Mouse (Mus musculus) brain, embryonic 18.5 days (tissue): ENCODE measurements around the gene Nme9.

Source experiments
- DNase-seq: peaks from one replicate; pipeline ENCODE4 v3.0.0-alpha.2; 2012; ENCODE audit warnings: low read depth, low spot score

The Nme9 gene

DNA sequence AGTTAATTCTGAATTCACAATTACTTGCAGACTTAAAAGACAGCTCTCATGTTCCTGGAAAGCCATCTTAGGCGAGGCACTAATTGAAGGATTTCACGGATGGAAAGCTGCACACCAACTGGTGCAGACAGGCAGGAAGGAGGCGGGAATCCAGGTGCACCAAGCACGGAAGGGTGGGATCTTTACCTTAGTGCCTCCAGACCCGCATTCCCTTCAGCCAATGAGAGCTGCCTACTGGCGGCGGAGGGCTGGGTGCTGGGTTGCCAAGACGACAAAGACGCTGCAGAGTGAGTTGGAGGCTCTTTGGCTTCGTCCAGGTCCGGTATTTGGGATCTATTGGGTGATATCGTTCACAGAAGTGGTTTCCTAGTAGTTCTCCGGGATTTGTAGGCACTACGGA is at the start of gene Nme9:
TSS of gene Nme9 (plus strand) at position 315 of the 400 bp plus-strand sequence.
- no peak for DNase-seq

DNA sequence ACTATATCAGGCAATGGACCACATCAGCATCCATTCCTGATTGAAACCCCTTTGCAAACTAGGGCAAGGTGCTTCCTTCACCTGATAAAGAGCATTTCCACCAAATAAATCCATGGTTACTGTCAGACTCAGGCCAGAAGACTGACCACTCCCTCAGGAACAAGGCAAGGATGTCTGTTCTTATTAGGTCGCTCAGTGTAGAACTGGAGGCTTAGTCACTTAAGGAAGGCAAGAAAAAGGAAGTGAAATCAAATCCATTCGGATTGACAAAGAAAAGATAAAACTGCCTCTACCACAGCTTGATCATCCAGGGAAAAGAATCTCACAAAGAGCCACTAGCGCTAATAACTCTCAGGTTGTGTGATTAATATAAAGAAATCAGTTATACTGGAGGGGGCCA is 42.0 kb upstream of the Nme9 start:
- DNase-seq, result no peak

DNA sequence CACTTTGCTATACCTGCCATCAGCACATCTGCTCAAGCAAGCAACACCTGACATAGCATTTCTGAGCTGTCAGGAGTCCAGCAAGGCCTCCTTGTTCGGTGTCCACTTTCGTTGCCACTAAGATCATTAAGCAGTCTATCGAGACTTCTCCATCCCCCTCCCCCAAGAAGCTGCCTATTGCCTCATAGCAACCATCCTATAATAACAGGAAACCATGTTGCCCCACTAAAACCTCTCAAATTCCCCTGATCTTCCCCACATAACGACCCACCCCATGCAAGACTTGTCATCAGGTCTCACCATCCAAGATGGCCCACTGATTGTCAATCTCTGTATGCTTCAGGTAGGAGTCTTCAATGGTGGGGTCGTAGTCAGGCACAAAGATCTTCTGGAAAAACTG is 40.2 kb upstream of the Nme9 start:
- no peak for DNase-seq

DNA sequence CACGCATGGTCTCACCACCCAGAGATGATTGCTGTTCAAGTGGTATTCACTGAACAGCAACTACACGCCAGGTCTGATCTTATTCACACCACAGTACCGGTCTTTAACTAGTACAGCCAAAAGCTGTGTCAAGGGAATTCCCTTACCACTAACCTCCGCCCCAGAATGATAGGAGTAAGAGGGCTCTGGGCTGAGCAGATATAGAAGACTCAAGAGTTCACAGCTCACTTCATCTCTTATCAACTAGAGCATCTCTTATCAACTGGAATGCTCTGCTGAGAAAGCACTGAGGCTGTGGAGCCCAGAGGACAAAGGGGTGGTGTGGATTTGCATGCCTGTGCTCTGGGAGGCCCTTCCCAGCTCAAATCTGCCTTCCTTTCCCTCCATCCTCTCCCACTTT is 39.5 kb upstream of the Nme9 start:
- no peak for DNase-seq

DNA sequence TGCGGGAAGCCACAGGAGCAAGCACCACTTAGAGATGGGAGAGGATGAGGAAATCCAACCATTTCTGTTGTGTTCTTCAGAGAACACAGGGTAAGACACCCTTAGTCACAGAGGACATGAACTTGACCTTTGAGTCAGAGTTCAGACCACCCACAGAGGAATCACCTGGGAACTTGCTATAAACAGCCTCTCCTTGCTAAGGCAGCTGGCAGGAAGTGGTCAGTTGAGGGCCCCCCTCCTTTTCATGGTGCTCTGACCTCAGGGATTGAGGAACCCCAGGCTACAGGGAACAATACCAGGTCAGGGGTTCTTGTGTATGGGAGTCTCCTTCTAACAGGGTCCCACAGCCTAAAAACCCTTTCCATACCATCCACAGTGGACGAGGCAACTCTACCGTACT is 34.5 kb upstream of the Nme9 start:
- DNase-seq, result no peak

DNA sequence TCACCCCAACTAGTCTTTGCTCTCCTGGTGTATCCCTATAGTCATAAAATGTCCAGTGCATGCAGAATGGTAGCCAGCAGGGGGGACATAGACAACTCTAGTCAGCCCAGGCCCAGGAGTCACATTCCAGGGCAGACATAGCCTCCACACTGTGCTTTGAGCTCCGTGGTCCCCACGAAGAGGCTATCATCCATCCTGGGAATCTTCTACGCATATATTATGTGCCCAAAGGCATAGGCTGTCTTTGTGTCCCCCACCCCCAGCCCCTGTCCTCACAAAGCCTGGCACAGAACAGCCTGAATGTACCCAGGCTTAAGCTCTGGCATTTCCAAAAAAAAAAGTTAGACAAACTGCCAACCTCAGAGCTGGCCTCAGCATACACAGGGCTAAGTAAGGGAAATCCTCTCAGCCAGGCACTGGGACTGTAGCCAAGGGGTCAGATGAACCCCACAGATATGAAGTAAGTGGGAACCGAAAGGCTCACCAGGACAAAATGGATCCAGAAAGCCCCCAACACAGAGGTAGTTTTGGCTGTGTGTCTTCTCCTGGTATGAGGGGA is 33.9 kb upstream of the Nme9 start:
- no peak for DNase-seq

DNA sequence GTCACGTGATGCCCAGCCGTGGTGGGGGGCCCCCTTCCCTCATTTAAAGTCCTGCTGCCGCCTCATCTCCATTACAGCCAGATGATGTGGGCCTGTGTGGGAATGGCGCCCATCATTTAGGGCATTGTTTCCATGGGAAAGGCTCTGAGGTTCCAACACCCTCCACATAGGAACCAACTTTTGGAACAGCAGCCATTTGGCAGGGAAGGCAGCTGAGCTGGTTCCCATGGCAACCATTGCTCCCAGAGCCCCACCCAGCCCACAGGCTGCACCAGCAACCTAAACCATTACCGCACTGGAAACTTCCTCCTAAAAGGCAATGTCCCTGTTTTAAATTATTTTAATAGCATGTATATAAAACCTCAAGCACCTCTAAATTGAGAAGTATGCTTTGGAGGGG is 32.9 kb upstream of the Nme9 start:
- DNase-seq, result no peak

DNA sequence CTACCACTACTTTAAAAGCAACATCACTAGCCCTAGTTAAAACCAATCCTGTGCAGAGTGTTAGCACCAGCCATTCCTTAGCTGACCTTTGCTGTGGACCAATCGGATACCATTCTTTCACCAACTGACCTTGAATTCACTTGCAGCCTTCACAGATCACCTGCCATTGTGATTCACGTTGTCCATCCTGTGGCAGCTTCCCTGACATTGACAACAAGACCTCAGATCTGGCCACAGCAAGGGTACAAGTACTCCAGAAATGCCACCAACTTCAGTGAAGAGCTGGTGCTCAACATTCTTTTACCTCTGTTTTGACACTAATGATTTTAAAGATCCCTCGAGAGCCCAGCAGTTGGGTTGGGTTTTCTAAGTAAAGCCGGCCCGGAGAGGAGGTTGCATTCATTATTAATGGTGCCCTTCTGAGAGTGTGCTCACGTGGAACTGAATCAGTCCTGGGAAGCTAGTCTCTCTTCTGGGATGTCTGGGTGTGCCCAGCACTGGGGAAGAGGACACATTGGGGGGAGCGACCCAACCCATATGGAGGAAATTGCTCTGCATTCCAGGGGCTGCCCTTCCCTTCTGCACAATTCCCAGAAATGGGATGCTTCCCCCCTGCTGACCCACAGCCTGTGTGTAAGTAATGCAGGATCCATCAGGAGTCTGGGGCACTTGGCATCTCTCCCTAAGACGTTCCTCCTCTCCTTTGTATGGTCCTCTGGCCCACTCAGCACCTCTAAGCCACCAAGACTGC is 31.1 kb upstream of the Nme9 start:
- no peak for DNase-seq

DNA sequence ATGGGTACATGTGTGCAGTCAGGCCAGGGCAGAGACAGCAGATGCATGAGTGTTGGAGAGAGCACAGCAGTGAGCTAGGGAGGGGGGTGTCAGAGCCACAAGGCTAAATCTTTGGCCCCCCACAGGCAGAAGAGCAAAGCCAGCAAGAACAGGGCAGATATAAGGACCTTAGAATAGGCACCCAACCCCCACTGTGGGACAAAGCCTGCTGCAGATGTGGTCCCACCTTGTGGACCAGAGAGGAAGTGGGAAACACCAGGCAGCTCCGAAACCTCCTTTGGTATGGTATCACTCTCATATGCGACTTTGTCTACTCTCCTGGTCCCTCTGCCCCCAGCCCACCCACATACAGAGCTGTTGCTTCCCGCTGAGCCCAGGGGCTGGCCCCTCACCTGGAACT is 29.4 kb upstream of the Nme9 start:
- no peak for DNase-seq

DNA sequence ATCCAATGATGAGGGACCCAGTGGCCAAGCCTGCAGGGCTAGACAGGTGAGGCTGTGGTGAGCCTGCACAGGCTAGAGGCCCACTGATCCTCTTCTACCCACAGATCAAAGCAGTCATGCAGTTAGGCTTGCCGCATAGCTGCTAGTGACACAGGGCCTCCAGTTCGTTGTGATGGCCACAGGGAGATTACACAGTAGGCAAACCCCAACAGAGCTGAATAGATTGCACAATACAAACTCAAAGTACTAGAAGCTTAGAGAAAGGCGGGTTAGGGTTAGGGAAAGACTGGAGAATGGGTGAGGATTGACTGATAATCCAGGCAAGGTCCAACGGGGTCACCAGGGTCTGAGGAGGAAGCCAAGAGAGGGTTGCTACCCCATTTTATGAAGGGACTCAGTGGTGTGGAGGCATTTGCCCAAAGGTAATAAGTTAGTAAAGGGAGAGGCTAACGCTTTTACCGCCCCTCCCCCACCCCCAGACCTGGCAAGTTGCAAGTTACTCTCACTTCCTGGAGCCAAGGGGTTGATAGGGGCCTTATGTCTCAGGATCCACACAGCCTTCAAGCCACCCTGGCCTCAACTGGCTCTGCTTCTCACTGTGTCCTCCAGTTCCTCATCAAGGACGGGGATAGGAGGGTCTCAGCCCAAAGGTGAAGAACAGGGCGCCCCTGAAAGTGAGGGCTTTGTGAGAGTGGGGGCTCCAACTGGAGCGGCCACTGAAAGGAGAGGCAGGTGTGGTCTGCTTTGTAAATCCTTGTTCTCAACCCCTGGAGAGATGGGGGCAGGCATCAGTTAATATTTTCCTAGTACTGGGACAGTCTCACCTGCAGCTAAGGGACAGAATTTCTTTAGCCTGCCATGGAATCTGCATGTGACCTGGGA is 27.3 kb upstream of the Nme9 start:
- no peak for DNase-seq

DNA sequence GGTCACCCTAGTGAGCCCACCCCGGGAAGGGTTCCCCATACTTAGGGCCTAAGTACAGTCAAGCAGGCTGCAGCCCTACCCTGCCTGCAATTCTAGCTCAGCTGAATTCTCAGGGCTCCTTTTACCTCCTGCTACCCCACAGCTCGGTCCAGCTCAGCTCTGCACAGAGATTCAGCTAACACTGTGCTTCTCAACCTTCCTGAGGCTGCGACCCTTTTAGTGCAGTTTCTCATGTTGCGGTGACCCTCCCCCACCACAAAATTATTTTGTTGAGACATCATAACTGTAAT is 26.8 kb upstream of the Nme9 start:
- no peak for DNase-seq

DNA sequence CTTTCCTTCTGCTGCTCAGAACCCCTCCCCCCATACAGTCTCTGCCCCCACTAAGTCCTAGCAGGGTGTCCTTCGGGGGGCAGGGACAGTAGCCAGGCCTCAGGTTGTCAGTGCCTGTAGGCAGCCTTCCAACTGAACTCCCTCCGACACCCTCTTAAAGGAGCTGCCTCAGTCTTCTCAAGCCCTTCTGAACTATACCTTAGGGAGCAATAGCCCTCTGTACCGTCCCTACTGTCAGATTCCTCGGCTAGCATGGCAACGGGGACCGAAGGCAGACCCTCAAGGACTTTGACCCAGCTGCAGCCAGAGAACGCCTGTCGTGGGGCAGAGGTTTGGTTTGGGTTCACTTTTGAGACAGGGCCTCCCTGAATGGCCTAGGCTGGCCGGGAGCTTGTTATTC is 26.0 kb upstream of the Nme9 start:
- DNase-seq, result no peak

DNA sequence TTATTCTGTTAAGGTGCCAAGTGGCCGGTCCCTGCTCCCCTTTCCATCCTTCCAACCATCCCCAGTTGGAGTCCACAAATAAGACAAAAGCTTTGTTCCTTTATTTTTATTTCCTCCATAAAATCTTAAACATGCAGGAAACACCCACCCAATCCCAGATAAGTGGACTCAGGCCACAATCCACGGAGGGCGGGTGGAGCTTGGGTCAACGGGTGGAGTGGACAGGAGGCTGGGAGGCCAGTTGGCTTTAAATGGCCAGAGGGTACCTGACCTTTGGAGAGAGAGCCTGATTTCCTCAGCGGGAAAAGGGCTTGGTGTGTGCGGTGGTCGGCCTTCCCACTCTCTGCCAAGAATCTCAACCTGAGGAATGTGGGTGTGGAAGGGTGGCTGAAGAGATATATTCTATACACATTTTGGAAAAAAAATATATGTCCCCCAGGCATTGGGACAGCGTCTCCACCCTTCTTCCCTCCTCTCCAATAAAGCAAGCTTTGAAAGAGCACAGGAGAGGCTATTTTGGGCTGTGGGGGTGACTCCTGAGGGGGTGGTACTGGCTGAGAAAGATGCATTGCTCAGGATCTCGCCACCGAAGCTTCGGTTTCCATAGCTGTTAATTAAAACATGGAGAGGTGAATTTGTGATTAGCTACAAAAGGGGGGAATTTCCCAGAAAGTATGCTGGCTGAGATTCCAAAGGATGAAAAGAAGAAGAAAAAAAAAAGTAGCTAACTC is 22.5 kb upstream of the Nme9 start:
- DNase-seq, result no peak

DNA sequence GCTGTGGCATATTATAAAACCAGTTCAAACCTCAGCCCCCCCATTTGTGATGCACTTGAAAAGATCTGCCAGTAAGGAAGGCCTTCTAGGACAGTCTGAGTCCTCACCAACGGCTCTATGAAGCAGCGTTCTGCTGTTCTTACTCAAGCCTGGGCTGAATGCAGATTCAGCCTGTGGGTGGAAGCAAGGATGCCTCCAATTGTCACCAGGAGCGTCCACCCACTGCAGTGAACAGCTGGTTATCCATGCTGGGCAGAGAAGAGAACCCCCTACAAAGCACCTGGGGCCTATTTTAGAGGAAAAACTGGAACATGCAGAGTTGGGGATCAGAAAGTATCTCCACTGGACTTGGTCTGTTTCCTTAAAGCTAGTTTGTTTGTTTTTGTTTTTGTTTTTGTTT is 21.4 kb upstream of the Nme9 start:
- no peak for DNase-seq

DNA sequence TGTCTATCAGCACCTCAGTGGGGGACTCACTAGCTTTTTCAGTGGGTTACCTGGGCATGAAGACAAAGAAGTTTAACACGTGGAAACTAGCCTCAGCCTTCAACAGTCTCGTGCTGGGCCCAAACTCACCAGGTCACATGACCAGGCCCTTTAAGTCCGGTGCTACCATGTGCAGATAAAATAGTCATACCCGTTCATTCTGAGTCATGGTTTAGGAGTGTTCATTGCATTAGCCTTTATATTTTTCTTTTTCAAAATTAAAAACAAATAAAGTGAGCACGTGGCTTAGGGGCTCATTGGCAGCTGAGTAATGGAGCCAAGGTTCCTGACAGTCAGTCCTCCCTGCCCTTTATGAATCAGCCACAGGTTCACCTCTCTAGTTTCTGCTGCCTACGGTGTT is 20.5 kb upstream of the Nme9 start:
- no peak for DNase-seq

DNA sequence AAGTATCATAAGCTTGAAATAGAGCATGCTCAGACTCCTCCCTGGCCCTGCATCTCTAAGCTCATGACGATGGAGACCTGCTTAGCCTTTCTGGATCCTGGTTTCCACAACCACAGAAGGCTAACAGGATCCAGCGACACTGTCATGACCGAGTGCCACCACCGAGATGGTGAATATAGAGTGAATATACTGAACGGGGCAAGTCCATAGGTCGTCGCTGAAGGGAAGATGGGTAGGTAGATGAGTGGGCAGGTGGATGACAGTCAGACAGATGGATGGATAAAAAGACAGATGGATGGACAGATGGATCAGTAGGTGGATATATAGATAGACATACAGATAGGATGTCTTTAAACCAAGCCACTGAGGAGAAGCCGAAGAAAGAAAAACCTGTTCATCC is 19.9 kb upstream of the Nme9 start:
- no peak for DNase-seq

DNA sequence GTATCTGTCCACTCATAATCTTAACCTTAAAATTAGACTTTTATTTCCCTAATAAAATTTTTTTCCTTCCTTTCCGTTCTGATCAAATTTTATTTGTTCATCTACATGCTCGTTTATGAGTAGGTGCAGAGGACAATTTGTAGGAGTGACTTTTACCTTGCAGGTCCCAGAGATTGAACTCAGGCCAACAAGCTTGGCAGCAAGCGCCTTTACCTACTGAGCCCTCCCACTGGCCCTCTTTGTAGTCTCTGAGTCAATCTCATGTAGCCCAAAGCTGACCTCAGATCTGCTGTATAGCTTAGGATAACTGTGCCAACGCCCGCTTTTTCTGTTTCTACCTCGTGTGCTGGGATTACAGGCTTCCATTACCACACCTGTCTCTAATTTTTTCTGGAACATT is 19.3 kb upstream of the Nme9 start:
- no peak for DNase-seq

DNA sequence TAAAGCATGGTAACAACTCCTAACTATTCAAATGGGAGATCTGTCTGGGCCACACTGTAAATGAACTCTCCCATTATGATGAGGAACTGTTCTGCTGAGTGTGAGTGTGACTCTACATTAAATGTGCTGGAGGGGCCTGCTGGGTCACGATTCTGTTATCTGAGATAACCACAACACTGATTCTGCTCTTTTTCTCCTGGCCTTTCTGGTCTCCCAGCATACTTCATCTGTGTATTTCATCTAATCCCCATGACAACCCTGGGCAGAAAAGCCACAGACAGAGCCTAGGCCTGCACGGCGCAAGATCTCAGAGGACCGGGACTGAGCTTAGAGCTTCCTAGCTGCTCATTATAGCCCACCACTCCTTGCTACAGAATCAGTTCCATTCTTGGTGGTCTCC is 18.8 kb upstream of the Nme9 start:
- DNase-seq, result no peak

DNA sequence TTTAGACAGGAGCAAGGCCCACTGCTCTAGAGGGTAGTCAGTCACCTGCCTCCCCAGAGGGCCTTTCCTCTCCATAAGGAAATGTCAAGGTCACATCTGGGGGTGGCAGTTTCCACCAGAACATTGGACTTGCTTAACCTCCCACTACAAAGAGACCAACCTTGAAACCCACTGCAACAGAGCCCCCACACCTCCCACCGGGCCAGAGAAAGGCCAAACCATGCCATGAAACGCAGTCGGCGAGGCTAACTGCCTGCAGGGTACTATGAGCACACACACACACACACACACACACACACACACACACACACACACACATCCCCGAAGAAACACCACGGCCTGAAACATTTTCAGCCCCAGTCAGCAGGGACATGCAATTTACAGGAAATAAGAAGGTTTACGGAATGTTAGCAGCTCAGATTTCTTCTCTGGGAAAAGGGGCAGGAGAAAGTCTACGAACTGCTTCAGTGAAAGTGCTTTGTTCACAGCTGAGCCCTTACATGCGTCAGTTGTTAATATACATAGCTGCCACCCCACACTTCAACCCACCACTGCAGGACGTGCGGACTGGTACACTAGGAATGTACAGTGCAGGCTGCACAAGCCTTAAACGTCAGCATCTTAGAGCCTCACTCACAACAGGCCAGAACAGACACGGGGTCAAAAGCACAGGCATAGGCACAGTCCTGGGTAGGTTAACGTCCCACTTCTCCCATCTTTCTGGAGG is 16.2 kb upstream of the Nme9 start:
- no peak for DNase-seq

DNA sequence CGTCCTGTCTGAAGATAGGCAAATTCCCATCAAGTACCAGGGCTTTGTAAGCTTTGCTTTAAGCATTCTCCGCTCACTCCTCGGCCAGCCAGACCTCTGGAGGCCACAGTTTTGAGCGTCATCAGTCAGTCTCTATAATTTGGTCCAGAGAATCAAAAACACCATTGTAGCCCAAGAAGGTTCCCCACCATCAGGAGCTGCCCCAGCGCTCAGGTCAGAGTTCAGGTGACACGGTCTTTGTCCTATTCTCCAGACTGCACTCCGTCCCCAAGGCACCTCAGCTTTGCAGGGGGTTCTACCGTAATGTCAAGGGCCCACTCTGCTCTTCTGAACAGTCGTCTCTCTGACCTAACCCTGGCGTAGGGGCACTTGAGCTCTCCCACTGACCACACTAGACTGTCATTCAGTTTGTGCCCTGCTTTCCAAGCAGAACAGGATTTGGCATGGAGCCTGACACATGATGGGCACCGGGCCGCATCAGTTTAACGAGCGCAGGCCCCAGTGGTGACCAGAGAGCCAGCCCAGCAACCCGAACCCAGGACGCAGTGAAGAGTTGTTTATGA is 15.6 kb upstream of the Nme9 start:
- no peak for DNase-seq
